Mouse (Mus musculus) embryonic stem cell, embryonic (primary cell): ENCODE data around the gene Vcp.

Source experiments
- CTCF ChIA-PET, 4 experiments: fragments of 300-600 bp in 2 of 4; fragments of 350-600 bp in 2 of 4; sonication (Branson Sonifier 250); formaldehyde crosslinking; loops; one replicate each; lab custom pipeline; 2022; ENCODE audit warnings: inconsistent platforms in 2 of 4; lab: Charles Lee
- POLR2A ChIA-PET, 4 experiments: fragments of 300-600 bp in 2 of 4; fragments of 350-600 bp in 2 of 4; sonication (Branson Sonifier 250); formaldehyde crosslinking; loops; one replicate each; lab custom pipeline; 2022; ENCODE audit warnings: antibody characterized with exemption in 4 of 4, inconsistent platforms in 1 of 4; lab: Charles Lee

Vcp gene

GRCm38 (mm10) chr4:43018156-43018555 is 17.8 kb upstream of the Vcp start:
- ChIA-PET CTCF (no interaction called here), POLR2A (interaction anchor here in 2 of 4 experiments (0.6 to 7.2 kb wide), 6 partner anchors 12 to 93 kb away, joined by 3 to 62 read pairs (median 6); partner anchors contain the start of genes Stoml2 (in 1 of the 2) and Vcp (in 1 of the 2))

GRCm38 (mm10) chr4:43012091-43012490 is 11.8 kb upstream of the Vcp start:
- POLR2A ChIA-PET, result no interaction called here
- CTCF ChIA-PET, result interaction anchor here in 3 of 4 experiments (0.6 to 1.7 kb wide), 3 partner anchors 9 to 505 kb away, joined by 4 to 12 read pairs (median 8); no protein-coding TSS in a partner anchor

- ChIA-PET CTCF (interaction anchor here (0.6 to 1.7 kb wide), 9 partner anchors 10 to 1506 kb away, joined by 3 to 8 read pairs (median 6); partner anchors contain the start of gene Phf24 (in 1 of the 4)), POLR2A (interaction anchor here in 3 of 4 experiments (0.6 to 2.6 kb wide), 23 partner anchors 9 to 510 kb away, joined by 3 to 26 read pairs (median 5); partner anchors contain the start of genes Vcp (in 3 of the 3), Stoml2 (in 2 of the 3), Dnajb5 (in 1 of the 3) and Phf24 (in 1 of the 3))
Observed at GRCm38 (mm10) chr4:43010161-43011038, 10.1 kb upstream of the Vcp start, which contains the start of gene Fancg. Gene Fancg (minus strand): TSS chr4:43010506.

GRCm38 (mm10) chr4:43005765-43006164 is 5.5 kb upstream of the Vcp start:
- ChIA-PET POLR2A (interaction anchor here in 2 of 4 experiments (1.0 to 2.0 kb wide), 6 partner anchors 12 to 517 kb away, joined by 3 to 9 read pairs (median 6); partner anchors contain the start of genes Pigo (in 1 of the 2) and Stoml2 (in 1 of the 2)), CTCF (interaction anchor here (0.7 to 2.8 kb wide), 11 partner anchors 9 to 494 kb away, joined by 3 to 17 read pairs (median 5); partner anchors contain the start of genes Pigo (in 2 of the 4) and Arhgef39 (in 1 of the 4))

DNA sequence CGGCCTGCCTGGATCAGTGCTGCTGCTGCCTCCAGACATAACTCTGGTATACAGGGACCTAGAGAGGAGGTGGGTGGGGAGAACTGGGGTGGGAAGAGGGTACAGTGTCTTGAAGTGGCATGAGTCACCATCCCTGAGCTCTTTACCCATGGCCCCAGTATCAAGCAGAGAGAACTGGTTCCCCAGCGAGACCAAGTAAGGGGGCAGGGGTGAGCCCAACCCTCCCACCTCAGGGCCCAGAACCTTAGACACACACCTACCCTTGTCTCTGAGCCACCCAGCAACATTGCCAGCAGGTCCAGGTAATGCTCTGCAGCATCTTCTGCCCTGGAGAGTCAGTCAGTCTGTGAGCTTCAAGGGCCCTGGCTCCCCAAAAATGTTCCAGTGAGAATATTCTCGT is 4.6 kb upstream of the Vcp start:
- ChIA-PET POLR2A (interaction anchor here in 2 of 4 experiments (0.5 to 3.3 kb wide), 13 partner anchors 10 to 529 kb away, joined by 3 to 15 read pairs (median 5); partner anchors contain the start of genes Pigo (in 2 of the 2) and Stoml2 (in 2 of the 2)), CTCF (interaction anchor here (0.6 to 2.8 kb wide), 16 partner anchors 10 to 495 kb away, joined by 3 to 17 read pairs (median 4); partner anchors contain the start of genes Pigo (in 2 of the 4), Arhgef39 (in 1 of the 4) and Stoml2 (in 1 of the 4))

DNA sequence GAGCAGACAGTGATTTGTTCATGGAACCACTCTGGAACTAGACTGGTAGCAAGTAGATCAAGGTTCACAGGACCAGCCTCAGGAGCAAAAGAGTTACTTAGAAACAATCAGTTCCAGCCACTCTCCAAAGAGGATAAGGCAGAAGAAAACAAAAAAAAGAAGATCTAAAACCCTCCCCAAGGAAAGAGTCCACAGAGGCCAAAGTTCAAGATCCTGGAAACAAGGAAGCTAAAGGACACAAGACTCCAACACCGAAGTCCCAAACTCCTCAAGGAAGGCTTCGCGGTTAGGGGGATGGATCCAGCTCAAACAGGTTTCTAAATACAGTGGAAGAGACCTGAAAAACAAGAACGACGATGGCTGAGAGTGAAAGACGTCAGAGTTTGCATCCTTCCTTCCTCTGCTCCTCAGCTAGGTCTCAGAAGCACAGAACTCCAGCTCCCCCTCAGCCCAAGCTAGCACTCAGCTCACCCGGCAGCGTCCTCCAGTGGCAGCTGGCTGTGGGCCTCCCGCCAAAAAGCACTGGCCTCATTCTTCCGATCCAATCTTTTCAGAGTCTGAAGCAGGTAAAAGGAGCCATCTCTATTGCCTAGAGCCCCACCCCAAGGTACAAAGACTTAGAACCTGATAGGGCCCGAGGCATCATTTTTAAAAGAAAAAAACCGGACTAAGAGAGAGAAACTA is 2.6 kb upstream of the Vcp start:
- ChIA-PET POLR2A (interaction anchor here in 2 of 4 experiments (0.7 to 5.1 kb wide), 12 partner anchors 12 to 559 kb away, joined by 3 to 38 read pairs (median 4); partner anchors contain the start of genes Stoml2 (in 2 of the 2), Creb3 (in 1 of the 2), Pigo (in 1 of the 2) and Tln1 (in 1 of the 2)), CTCF (interaction anchor here in 2 of 4 experiments (0.6 to 2.8 kb wide), 5 partner anchors 18 to 1451 kb away, joined by 3 to 17 read pairs (median 4); no protein-coding TSS in a partner anchor)

DNA sequence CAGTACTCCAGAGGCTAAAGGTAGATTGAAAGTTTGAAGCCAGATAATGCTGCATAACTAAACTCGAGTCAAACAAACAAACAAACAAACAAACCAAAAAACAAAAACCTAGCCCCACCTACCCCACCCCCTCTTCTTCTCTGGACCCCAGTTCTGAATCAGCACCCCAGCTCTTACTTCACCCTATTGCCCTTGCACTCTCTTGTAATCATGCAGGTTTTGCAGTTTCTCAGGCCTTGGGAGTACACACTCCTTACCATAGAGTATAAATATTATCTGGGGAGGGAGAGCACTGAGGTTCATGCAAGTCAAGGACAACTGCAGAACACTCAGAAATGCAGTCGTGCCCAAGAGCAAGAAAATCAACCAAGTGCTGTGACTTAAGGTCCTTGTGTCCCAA is 965 bp upstream of the Vcp start:
- CTCF ChIA-PET, result interaction anchor here in 2 of 4 experiments (0.6 to 1.5 kb wide), 4 partner anchors 22 to 527 kb away, joined by 3 to 7 read pairs (median 4); partner anchors contain the start of gene Pigo (in 1 of the 2)
- POLR2A ChIA-PET, result interaction anchor here in 3 of 4 experiments (1.1 to 5.1 kb wide), 14 partner anchors 9 to 558 kb away, joined by 3 to 73 read pairs (median 18); partner anchors contain the start of genes Pigo (in 2 of the 3), Stoml2 (in 2 of the 3), Dnajb5 (in 1 of the 3) and Fancg (in 1 of the 3)

- CTCF ChIA-PET, result interaction anchor here in 3 of 4 experiments (0.8 to 1.9 kb wide), 6 partner anchors 19 to 48 kb away, joined by 3 to 7 read pairs (median 3); partner anchors contain the start of gene Pigo (in 1 of the 3)
Observed at GRCm38 (mm10) chr4:42999451-43000140, 711 bp downstream of the Vcp start.

GRCm38 (mm10) chr4:42998022-42998421 is 2.3 kb downstream of the Vcp start:
- ChIA-PET CTCF (interaction anchor here in 2 of 4 experiments (1.0 to 1.4 kb wide), 3 partner anchors 12 to 23 kb away, joined by 3 to 4 read pairs (median 3); partner anchors contain the start of gene Fancg (in 1 of the 2)), POLR2A (interaction anchor here in 3 of 4 experiments (0.7 to 4.6 kb wide), 20 partner anchors 9 to 1874 kb away, joined by 3 to 73 read pairs (median 6); partner anchors contain the start of genes Fancg (in 2 of the 3), Fam214b (in 1 of the 3), Nol6 (in 1 of the 3) and Pigo (in 1 of the 3))

More at GRCm38 (mm10) chr4:42999451-43000140, 711 bp downstream of the Vcp start:
- POLR2A ChIA-PET, result interaction anchor here (0.5 to 5.1 kb wide), 54 partner anchors 10 to 1875 kb away, joined by 3 to 73 read pairs (median 6); partner anchors contain the start of genes Dnajb5 (in 3 of the 4), Pigo (in 3 of the 4), Ccdc107 (in 2 of the 4) and Fancg (in 2 of the 4)

DNA sequence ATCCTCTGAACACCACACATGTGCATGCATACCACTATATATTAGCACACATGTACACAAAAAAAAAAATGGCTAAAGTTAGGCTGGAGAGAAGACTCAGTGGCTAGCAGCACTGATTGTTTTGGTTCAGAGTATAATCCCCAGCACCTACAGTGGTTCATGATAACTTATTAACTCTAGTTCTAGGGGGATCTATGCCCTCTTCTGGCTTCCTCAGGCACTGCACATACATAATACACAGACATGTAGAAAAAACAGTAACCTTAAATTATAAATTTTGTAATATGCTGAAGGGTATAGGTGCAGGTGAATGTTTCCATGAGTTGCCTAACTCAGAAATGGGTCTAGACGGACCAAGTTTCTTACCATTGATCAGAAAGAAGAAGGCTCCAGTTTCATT is 12.0 kb downstream of the Vcp start:
- POLR2A ChIA-PET, result interaction anchor here in 2 of 4 experiments (1.5 to 6.3 kb wide), 6 partner anchors 11 to 43 kb away, joined by 4 to 57 read pairs (median 20); partner anchors contain the start of genes Vcp (in 2 of the 2) and Stoml2 (in 1 of the 2)
- CTCF ChIA-PET, result interaction anchor here in 1 of 4 experiments (0.6 kb wide), 1 partner anchor 62 kb away, joined by 3 read pairs; no protein-coding TSS in a partner anchor

DNA sequence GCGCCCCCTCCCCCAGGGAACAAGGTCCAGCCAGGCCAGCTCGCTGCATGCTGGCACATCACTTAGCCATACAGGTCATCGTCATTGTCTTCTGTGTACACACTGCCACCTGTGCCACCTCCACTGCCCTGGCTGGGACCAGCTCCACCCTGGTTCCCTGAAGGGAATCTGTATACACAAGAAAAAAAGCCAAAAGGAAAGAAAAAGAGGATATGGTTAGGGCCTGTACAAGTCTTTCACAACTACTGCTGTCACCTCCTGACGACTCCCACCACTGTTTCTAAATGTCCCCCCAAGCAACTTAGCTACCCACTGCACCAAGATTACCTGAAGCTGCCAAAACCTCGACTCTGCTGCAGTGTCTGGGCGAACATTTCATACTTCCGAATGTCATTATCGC is 19.8 kb downstream of the Vcp start:
- CTCF ChIA-PET, result interaction anchor here in 1 of 4 experiments (0.8 to 1.0 kb wide), 2 partner anchors 19 to 27 kb away, joined by 3 read pairs; no protein-coding TSS in a partner anchor
- POLR2A ChIA-PET, result interaction anchor here in 2 of 4 experiments (1.2 to 3.7 kb wide), 4 partner anchors 14 to 20 kb away, joined by 4 to 20 read pairs (median 12); partner anchors contain the start of gene Vcp (in 2 of the 2)

- CTCF ChIA-PET, result interaction anchor here (0.5 to 1.6 kb wide), 19 partner anchors 8 to 817 kb away, joined by 3 to 9 read pairs (median 3); partner anchors contain the start of gene Vcp (in 1 of the 4)
Observed at GRCm38 (mm10) chr4:42978062-42978461, 22.2 kb downstream of the Vcp start.

GRCm38 (mm10) chr4:42973868-42974267 is 26.4 kb downstream of the Vcp start:
- ChIA-PET CTCF (interaction anchor here in 2 of 4 experiments (1.4 to 3.4 kb wide), 2 partner anchors 8 to 20 kb away, joined by 4 to 8 read pairs; no protein-coding TSS in a partner anchor), POLR2A (interaction anchor here in 2 of 4 experiments (0.6 to 5.8 kb wide), 8 partner anchors 9 to 604 kb away, joined by 3 to 30 read pairs (median 6); partner anchors contain the start of gene Dnajb5 (in 1 of the 2))

More at GRCm38 (mm10) chr4:42978062-42978461, 22.2 kb downstream of the Vcp start:
- POLR2A ChIA-PET, result interaction anchor here in 2 of 4 experiments (0.7 to 5.4 kb wide), 8 partner anchors 10 to 552 kb away, joined by 3 to 24 read pairs (median 4); partner anchors contain the start of gene Vcp (in 1 of the 2)

- CTCF ChIA-PET, result interaction anchor here in 3 of 4 experiments (0.6 to 1.4 kb wide), 4 partner anchors 7 to 172 kb away, joined by 3 to 4 read pairs (median 4); no protein-coding TSS in a partner anchor
Observed at GRCm38 (mm10) chr4:42972952-42973351, 27.4 kb downstream of the Vcp start.

DNA sequence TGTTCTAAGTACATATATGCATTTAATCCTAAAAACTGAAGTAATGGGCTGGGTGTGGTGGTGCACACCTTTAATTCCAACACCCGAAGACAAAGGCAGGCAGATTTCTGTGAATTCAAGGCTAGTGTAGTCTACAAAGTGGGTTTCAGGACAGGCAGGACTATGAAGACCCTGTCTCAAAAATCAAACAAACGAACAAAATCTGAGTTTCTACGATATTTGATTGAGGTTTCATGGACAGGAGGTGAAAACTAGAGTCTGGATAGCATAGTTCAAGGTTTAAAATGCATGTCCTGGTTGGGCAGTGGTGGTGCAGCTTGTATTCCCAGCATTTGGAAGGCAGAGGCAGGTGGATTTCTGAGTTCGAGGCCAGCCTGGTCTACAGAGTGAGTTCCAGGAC is 31.0 kb downstream of the Vcp start, which contains the start of gene 1700022I11Rik:
Gene 1700022I11Rik (plus strand): TSS at position 301 of the 400 bp plus-strand sequence.
- POLR2A ChIA-PET, result interaction anchor here in 2 of 4 experiments (0.7 to 2.0 kb wide), 2 partner anchors 19 to 31 kb away, joined by 4 to 5 read pairs; partner anchors contain the start of gene Vcp (in 1 of the 2)

More at GRCm38 (mm10) chr4:42972952-42973351, 27.4 kb downstream of the Vcp start:
- POLR2A ChIA-PET, result interaction anchor here in 2 of 4 experiments (0.6 to 5.8 kb wide), 7 partner anchors 8 to 100 kb away, joined by 3 to 30 read pairs (median 7); partner anchors contain the start of gene Dnajb5 (in 1 of the 2)

More for the DNA sequence above, 31.0 kb downstream of the Vcp start, which contains the start of gene 1700022I11Rik:
- CTCF ChIA-PET, result interaction anchor here in 2 of 4 experiments (0.6 to 1.2 kb wide), 3 partner anchors 8 to 24 kb away, joined by 3 to 7 read pairs (median 3); no protein-coding TSS in a partner anchor
